Mouse (Mus musculus): Measurements from ENCODE around the gene Olfr522.

Olfr522 gene

GRCm38 (mm10) chr7:140164664-140165063, at the start of gene Olfr522:
Gene Olfr522 (minus strand): TSS chr7:140164764.
- DNase-seq (ENCODE audit: low spot score in 2 of 2): no peak

DNA sequence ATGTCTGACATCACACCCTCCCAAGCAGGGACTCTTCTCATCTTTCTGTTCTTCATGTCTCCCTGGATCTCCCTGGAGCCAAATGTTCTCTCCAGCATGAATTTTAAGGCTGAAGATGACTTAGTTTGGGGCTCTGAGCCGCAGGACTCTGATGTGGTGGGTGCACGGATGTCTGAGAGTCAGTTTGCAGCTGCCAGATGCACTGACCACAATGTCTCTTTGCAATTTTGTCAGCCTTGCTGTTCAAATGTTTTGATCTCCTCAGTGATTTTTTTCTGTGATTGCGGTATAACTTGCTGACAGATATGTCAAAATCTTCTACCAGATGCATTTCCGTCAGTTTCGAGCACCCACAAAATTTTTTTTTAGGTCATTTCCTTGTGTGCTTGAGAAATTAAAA, 49.3 kb upstream of the Olfr522 start:
- no peak for DNase-seq (ENCODE audit: low spot score in 2 of 2)

GRCm38 (mm10) chr7:140208677-140209076, 44.1 kb upstream of the Olfr522 start:
- DNase-seq (ENCODE audit: low spot score in 2 of 2): peak; percentile 19 to 44

GRCm38 (mm10) chr7:140208153-140208552, 43.6 kb upstream of the Olfr522 start:
- no peak for DNase-seq (ENCODE audit: low spot score in 2 of 2)

DNA sequence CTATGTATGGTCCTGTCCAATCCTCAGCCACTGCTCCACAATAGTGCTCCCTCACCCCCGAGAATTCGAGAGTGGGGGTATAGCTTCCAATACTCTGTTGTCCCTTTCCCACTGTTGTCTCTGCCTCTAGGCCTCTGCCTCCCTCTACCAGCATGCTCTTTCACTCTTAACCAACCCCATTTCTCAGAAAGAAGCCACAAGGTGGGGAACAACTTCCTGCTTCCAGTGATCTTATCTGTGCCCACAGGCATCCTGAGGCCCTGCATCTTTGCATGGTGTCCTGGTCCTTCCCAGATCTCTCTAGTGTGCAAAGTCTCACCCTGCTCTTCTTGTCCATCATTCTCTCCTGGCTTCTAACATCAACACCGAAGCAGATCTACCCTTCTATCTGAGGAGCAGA, 42.3 kb upstream of the Olfr522 start:
- no peak for DNase-seq (ENCODE audit: low spot score in 2 of 2)

DNA sequence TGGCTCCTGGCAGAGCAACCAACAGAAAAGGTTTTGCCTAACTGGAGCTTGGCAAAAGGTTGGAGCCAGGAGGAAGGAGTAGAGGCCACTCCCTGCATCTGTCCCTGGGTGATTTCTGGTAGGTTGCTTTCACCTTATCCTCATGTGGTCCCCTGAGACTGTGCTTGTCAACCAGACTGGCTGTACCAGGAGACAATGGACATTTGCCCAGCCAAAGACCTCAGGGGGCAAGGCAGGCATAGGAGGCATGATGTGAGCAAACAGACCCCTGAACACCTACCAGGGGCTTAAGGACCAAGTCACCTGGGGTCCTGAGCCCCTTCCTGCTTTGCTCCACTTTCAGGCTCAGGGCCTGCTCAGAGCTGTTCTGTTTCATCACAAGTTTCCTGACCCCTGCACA, 41.3 kb upstream of the Olfr522 start, which contains the start of gene Olfr524:
Gene Olfr524 (minus strand): TSS at position 101 of the 400 bp plus-strand sequence.
- no peak for DNase-seq (ENCODE audit: low spot score in 2 of 2)

DNA sequence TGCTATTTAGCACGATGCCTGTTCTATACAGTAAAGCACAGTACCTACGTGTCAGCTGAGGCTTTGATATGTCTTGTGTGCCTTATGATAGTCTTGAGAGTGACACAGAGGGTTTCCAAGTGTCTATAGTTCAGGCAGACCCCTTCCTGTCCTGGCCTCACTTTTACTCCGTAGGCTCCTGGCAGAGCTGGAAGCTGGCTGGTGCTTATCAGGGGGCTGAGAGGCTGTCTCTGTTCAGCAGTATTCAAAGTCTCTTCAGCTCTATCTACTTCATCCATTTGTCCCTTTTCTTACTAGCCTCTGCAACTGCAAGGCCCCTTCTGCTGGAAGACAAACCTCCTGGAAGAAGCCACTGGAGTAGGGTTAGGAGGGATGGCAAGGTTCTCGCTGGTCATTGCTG, 36.5 kb upstream of the Olfr522 start:
- DNase-seq (ENCODE audit: low spot score in 2 of 2): no peak

- DNase-seq (ENCODE audit: low spot score in 2 of 2): no peak
Observed at GRCm38 (mm10) chr7:140196002-140196401, 31.4 kb upstream of the Olfr522 start.

GRCm38 (mm10) chr7:140194031-140194430, 29.5 kb upstream of the Olfr522 start:
- no peak for DNase-seq (ENCODE audit: low spot score in 2 of 2)

DNA sequence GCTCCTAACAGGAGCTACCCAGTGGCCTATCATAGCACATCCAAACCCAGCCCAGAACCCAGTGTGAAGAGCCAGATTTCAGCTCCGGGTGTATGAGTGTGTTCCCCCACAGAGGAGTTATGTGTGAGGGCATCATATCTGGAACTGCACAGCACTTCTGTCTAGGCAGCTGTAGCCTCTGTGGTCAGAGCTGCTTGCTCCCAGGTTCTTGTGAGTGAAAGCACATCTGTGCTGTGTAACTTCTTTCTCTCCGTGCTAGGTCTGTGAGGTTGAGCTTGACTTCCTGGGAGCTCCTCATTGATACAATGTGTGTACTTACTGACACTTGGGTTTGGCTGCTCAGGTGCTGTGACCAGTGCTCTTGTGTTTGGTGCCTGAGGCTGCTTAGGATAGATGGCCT, 28.3 kb upstream of the Olfr522 start:
- peak in 1 of 2 experiments; percentile 12 for DNase-seq (ENCODE audit: low spot score in 2 of 2)

- no peak for DNase-seq (ENCODE audit: low spot score in 2 of 2)
Observed at GRCm38 (mm10) chr7:140192445-140192844, 27.9 kb upstream of the Olfr522 start.

DNA sequence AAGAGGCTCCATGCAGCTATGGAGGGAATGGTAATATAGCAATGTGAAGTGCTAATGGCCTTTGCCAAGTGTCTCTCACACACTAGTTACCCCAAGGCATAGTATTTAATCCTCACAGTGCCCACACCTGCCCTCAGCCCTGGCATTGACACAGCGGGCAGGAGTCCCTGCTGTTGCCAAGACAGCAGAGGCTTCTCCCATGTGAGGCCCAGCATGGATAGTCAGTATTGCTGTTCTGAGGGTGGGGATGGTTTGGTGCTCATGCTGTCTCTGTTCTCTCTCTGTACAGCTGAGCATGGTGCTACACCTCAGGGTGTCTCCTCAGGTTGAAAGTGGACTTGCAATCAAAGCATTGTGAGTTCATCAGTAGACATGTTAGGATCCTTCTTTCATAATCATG, 25.9 kb upstream of the Olfr522 start:
- DNase-seq (ENCODE audit: low spot score in 2 of 2): no peak

DNA sequence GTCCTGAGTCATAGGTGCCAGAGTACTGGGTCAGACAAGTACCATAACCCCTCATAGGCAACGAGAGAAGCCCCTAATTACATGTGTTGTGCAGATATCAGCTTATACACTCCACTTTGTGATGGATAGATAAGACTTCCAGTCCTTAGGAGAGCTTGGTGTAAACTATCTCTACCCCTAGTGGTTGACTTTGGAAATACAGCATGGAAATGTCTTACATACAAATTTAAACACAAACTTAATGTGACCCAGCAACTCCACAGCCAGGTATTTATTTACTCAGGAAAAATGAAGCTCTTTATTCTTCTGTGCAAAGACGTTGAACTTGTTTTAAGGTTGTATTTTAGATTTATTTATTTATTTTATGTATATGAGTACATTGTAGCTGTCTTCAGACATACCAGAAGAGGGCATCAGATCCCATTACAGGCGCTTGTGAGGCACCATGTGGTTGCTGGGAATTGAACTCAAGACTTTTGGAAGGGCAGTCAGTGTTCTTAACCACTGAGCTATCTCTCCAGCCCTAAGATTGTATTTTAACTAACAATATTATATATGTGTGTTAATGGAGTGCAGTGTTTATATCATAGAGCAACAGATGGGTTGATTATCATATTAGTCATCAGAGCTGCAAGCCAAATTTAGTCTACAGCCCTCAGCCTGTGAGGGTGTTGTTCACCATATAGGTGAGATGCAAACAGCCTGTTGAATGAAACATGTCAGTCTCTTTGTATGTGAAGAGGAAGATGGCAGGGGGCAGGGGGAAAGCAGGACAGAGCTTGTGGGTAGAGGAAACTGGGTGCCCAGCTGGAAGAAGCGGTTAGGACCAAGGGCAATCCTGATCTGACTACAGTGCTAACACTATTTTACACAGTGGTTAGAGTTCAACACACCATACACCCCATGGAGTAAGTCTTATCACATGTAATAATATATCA, 24.1 kb upstream of the Olfr522 start:
- peak in 1 of 2 experiments; percentile 36 for DNase-seq (ENCODE audit: low spot score in 2 of 2)

DNA sequence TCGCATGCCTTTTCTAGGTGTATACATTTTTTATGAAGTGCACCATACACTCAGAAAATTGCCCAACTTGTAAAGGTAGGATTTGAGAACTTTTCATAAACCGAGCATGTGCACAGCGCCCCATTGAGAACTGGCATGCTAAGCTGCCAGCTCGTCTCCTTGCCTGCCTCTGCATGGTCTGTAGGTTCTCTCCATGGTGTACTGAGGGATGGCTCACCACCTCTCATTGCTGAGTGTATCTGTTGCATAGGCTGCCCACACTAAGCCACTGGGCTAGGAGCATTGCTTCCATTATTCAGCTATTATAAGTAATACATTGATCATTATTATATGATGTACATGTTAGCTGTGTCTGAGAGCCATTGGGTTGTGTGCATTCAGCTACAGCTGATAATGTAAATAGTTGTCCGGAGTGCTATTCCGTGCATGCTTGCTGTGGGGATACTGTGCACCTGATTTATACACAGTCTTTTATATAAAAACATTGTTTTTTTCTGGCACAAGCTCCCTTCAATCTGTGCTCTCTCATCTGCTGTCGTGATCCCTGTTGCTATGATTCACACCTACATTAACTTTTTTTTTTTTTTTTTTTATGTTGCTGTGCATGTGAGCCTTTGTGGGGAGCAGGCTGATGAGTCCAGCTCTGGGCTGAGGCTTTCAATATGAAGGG, 23.3 kb upstream of the Olfr522 start:
- no peak for DNase-seq (ENCODE audit: low spot score in 2 of 2)

GRCm38 (mm10) chr7:140186646-140187620, 22.4 kb upstream of the Olfr522 start:
- peak; percentile 38 to 54 for DNase-seq (ENCODE audit: low spot score in 2 of 2)

DNA sequence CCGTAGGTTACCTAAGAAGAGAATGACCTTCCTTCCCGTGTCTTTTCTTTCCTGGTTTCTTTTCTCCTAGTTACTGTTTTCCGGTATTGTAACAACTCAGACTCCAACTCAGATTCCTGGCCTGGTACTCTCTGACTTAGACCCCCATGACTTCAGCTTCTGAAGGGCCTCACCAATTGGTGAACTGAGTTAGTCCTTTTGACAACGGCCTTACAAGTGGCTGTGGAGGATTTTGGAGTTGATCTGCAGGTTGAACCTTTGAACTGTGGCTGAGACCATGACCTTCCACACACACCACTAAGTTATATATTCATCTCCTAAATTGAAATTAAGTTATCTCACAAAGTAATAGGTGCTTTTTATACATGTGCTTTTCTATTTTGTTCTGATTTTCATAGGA, 19.6 kb upstream of the Olfr522 start:
- no peak for DNase-seq (ENCODE audit: low spot score in 2 of 2)

GRCm38 (mm10) chr7:140180692-140181091, 16.1 kb upstream of the Olfr522 start:
- DNase-seq (ENCODE audit: low spot score in 2 of 2): no peak

DNA sequence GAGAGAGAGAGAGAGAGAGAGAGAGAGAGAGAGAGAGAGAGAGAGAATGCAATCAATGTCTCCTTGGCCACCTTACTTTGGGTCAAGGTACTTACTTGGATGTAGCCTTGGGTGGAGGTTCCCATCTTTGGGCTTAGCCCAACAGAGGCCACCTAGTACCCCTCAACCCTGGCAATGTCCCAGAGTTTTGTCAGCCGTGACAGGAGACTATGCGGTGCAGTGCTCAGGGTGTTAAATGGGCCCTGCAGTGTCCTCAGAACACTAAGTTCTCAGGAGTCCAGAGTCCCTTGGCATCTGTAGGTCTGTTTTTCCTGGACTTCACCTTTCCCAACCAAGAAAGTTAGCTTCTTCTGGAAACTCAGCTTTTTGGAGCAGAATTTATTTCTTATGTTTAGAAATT, 14.6 kb upstream of the Olfr522 start:
- DNase-seq (ENCODE audit: low spot score in 2 of 2): no peak

DNA sequence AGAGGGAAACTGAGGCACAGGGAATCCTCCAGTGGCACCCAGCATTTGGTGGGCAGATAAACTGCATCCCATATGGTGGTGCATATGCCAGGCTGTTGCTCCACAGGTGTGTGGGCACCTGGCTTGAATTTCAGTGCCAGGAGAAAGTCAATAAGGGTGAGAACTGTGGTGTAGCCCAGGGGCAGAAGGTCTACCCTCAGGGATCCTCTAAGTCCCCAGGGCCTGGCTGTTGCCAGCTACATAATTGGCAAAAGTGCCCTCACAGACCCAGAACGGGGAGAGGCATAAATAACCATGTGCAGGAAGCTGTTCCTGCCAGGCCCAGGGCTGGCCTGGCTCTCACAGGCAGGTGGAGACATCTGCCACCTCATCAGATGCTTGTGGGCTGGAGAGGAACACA, 8.4 kb upstream of the Olfr522 start, which contains the start of gene Olfr523:
Gene Olfr523 (plus strand): TSS at position 282 of the 400 bp plus-strand sequence.
- DNase-seq (ENCODE audit: low spot score in 2 of 2): no peak

- DNase-seq (ENCODE audit: low spot score in 2 of 2): no peak
Observed at GRCm38 (mm10) chr7:140170863-140171262, 6.3 kb upstream of the Olfr522 start.

GRCm38 (mm10) chr7:140169386-140169785, 4.8 kb upstream of the Olfr522 start:
- no peak for DNase-seq (ENCODE audit: low spot score in 2 of 2)

DNA sequence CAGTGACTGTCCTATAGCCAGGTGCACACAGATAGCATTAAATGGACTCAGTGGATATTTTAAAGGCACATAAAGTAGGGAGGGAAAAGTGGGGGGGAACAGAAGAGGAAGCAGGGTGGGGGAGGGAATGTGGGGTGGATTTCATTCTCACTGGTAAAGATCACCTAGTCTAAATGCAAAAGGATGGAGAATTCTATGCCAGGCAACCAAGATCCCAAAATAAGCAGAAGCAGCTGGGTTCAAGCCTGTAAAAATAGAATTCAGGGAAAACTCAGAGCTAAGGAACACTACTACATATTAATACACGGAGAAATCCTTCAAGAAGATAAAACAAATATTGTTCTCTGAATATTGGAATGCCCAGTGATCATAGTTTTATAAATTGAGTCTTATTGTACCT, 3.4 kb upstream of the Olfr522 start:
- DNase-seq (ENCODE audit: low spot score in 2 of 2): no peak

Data from thymus, postnatal 10 days (tissue).